Comparison of ENCODE assay signal across 8 mouse cellular contexts in genomic region chrX:7728215-7728921, GRCm38 (mm10). TPM values are rescaled to one million over a fixed set of nuclear protein-coding genes. Genes with fewer than 3 reads are reported as not detected.
DNase-seq lines count a peak whose midpoint lies in the region; ATAC-seq lines count a peak whose summit lies in the region.

Praf2 (plus strand) TSS chrX:7728439.

- 22% methylated on average over 42 of the region's 42 CpGs for WGBS in hindbrain, embryonic 10.5 days

- H3K9me3 ChIP-seq in hindbrain, embryonic 10.5 days, result peaks cover 7% of the 10 kb centered on the region; the same call in 1 of the 2 replicates

- peaks cover 13% of the 10 kb centered on the region for H3K4me1 ChIP-seq in hindbrain, embryonic 10.5 days (replicated peaks)

- H3K27ac ChIP-seq in hindbrain, embryonic 10.5 days, result peak within 1 kb of the TSS; percentile 77

- H3K27me3 ChIP-seq in hindbrain, embryonic 10.5 days (ENCODE audit: insufficient read depth, poor library complexity, severe bottlenecking), result no peaks in the 10 kb centered on the region

- peak; percentile 94 for ATAC-seq in frontal cortex, adult (ENCODE audit: low TSS enrichment)

- H3K36me3 ChIP-seq in hindbrain, embryonic 10.5 days, result peaks cover 32% of the 10 kb centered on the region

- peak; percentile 89 for DNase-seq in MN1 (ENCODE audit: low spot score)
- peak; percentile 60 for DNase-seq in cerebellum, adult 8-10 months
- DNase-seq in hindbrain, embryonic 10.5 days (ENCODE audit: low spot score), result peak; percentile 78
- DNase-seq in layer of hippocampus, postnatal 10 days (ENCODE audit: low spot score in 2 of 2), result peak; percentile 68 to 77
- peak; percentile 85 for DNase-seq in lung, postnatal 10 days
- DNase-seq in ovary, postnatal 36 days (ENCODE audit: low spot score), result peak; percentile 65
- DNase-seq in thymus, postnatal 25 days, result peak; percentile 72

- H3K4me3 ChIP-seq in hindbrain, embryonic 10.5 days, result peak within 1 kb of the TSS; percentile 57

RNA-seq across cellular contexts. Expression of gene Praf2, which starts in this region (rescaled TPM):
- polyA plus RNA-seq in hindbrain, embryonic 10.5 days (2016; fragmentation: Nextera tagmentation; extraction: Ambion mirVana), result 78.2 and 101 TPM in 2 replicates
- 10 to 100 TPM; 85.0 to 98.9 TPM for total RNA-seq in layer of hippocampus, postnatal 10 days (2021)

Comparison
In these comparisons a context has a peak if more than half of its experiments do, and no peak if none do; other contexts are left out.
1. Peak in every context shown above with its lines: DNase-seq, ATAC-seq, H3K4me3 ChIP-seq and H3K27ac ChIP-seq.